In the genomic region with DNA sequence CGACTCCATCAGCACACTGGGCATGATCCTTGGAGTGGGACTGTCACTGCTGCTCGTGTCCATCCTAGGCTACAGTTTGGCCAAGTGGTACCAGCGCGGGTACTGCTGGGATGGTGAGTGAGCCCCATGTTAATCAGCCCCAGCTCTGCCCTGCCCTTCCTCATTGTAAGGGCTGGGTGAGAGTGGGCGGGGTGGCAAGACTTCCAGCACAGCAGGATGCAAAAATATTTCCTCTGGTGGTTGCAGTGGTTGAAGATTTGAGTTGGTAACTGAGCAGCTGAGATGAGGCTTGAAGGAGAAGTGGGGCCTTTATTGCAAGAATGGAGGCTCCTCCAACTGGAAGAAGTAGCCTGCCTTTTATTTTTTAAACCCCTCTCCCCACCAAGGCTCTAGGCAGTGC, we compare ENCODE assay signal across 20 mouse cellular contexts. TPM values are rescaled to one million over a fixed set of nuclear protein-coding genes. Genes with fewer than 3 reads are reported as not detected.
DNase-seq lines count a peak whose midpoint lies in the region; ATAC-seq and TF ChIP-seq lines count a peak whose summit lies in the region.
"Had no signal": no experiment of that assay in that cellular context is flagged by ENCODE, and none has a peak within 500 bp of the region (broad histone marks: within the 10 kb centered on the region; RNA-seq: fewer than 3 reads in every experiment).

No protein-coding gene starts in this region.

- TF ChIP-seq POLR2A in spleen, adult 2 months (IDR thresholded peaks at IDR 0.05; ENCODE audit: low read depth, low read length): no peak

- ATAC-seq in CD4-positive, CD25-positive, alpha-beta regulatory T cell, adult 4 months: peak; percentile 73
- no peak for ATAC-seq in cerebellum, adult (ENCODE audit: insufficient number of reproducible peaks, low FRiP score, low TSS enrichment)
- no peak for ATAC-seq in midbrain, embryonic 11.5 days (ENCODE audit: low FRiP score)
- ATAC-seq: intestine, postnatal 0 days; liver, postnatal 0 days; midbrain, embryonic 15.5 days; Patski had no signal

- no peak overlapping the region for H3K4me3 ChIP-seq in spleen, adult 2 months (ENCODE audit: extremely low read depth, insufficient read depth, insufficient read length)
- H3K4me3 ChIP-seq in midbrain, embryonic 11.5 days (ENCODE audit: low read depth, low read length): no peak overlapping the region
- H3K4me3 ChIP-seq: heart, embryonic 12.5 days; hindbrain, embryonic 12.5 days; limb, embryonic 12.5 days; midbrain, embryonic 15.5 days; neural tube, embryonic 15.5 days had no signal

- DNase-seq in lung, postnatal 25 days (ENCODE audit: low spot score): peak; percentile 47
- DNase-seq in lung, adult 18-20 months: no peak
- peak; percentile 75 for DNase-seq in induced T-regulatory cell, adult 2 months (ENCODE audit: low read depth)
- peak; percentile 48 to 76 for DNase-seq in spleen, adult 2 months (ENCODE audit: low read depth in 1 of 2, low spot score in 2 of 2)
- no peak for DNase-seq in adrenal gland, postnatal 10 days
- no peak for DNase-seq in midbrain, embryonic 11.5 days (ENCODE audit: low spot score, missing footprints)
- DNase-seq: kidney, postnatal 4 days; liver, postnatal 0 days; thymus, adult 2 months had no signal

- H3K36me3 ChIP-seq in spleen, adult 2 months (ENCODE audit: control insufficient read depth, insufficient read depth, low read length): no peaks in the 10 kb centered on the region
- H3K36me3 ChIP-seq in midbrain, embryonic 11.5 days (ENCODE audit: control insufficient read depth, insufficient read depth, low read length): no peaks in the 10 kb centered on the region
- H3K36me3 ChIP-seq: heart, embryonic 12.5 days; hindbrain, embryonic 12.5 days; limb, embryonic 12.5 days; midbrain, embryonic 15.5 days; neural tube, embryonic 15.5 days had no signal

- H3K4me2 ChIP-seq in midbrain, embryonic 11.5 days: no peak overlapping the region
- H3K4me2 ChIP-seq: heart, embryonic 12.5 days; hindbrain, embryonic 12.5 days; limb, embryonic 12.5 days; midbrain, embryonic 15.5 days; neural tube, embryonic 15.5 days had no signal

- H3K27me3 ChIP-seq in spleen, adult 2 months (ENCODE audit: control insufficient read depth, insufficient read depth, low read length): no peaks in the 10 kb centered on the region
- H3K27me3 ChIP-seq in midbrain, embryonic 11.5 days (ENCODE audit: control insufficient read depth, insufficient read depth, low read length): no peaks in the 10 kb centered on the region
- H3K27me3 ChIP-seq: heart, embryonic 12.5 days; hindbrain, embryonic 12.5 days; limb, embryonic 12.5 days; midbrain, embryonic 15.5 days; neural tube, embryonic 15.5 days had no signal

- H3K9me3 ChIP-seq in midbrain, embryonic 11.5 days (ENCODE audit: control insufficient read depth, low read length): no peaks in the 10 kb centered on the region
- H3K9me3 ChIP-seq: heart, embryonic 12.5 days; hindbrain, embryonic 12.5 days; limb, embryonic 12.5 days; midbrain, embryonic 15.5 days; neural tube, embryonic 15.5 days had no signal

- H3K27ac ChIP-seq in spleen, adult 2 months (ENCODE audit: insufficient read depth, low read length): peak overlapping the region; percentile 90
- H3K27ac ChIP-seq in midbrain, embryonic 11.5 days (ENCODE audit: low read depth, low read length): no peak overlapping the region
- H3K27ac ChIP-seq: hindbrain, embryonic 12.5 days; limb, embryonic 12.5 days; midbrain, embryonic 15.5 days; neural tube, embryonic 15.5 days had no signal

- peaks cover 60% of the 10 kb centered on the region for H3K4me1 ChIP-seq in spleen, adult 2 months (ENCODE audit: control insufficient read depth, insufficient read depth, insufficient read length)
- H3K4me1 ChIP-seq in midbrain, embryonic 11.5 days (ENCODE audit: control insufficient read depth, insufficient read depth, low read length): no peaks in the 10 kb centered on the region
- H3K4me1 ChIP-seq: heart, embryonic 12.5 days; hindbrain, embryonic 12.5 days; limb, embryonic 12.5 days; midbrain, embryonic 15.5 days; neural tube, embryonic 15.5 days had no signal

- H3K9ac ChIP-seq in midbrain, embryonic 11.5 days (ENCODE audit: low read length): no peak overlapping the region
- H3K9ac ChIP-seq: heart, embryonic 12.5 days; hindbrain, embryonic 12.5 days; limb, embryonic 12.5 days; liver, postnatal 0 days; midbrain, embryonic 15.5 days; neural tube, embryonic 15.5 days had no signal

- TF ChIP-seq CTCF in spleen, adult 2 months (IDR thresholded peaks at IDR 0.05; ENCODE audit: extremely low read depth, insufficient read depth, insufficient read length, insufficient replicate concordance): no peak

- WGBS in spleen, adult 2 months: 17% methylated on average over 5 of the region's 5 CpGs
- WGBS in midbrain, embryonic 11.5 days: 82% methylated on average over 5 of the region's 5 CpGs

RNA-seq across cellular contexts. Expression of gene Il10ra, which starts 27.6 kb away (rescaled TPM):
- 10 to 100 TPM; 38.8 to 66.0 TPM for polyA plus RNA-seq in CD4-positive, CD25-positive, alpha-beta regulatory T cell, adult 4 months (2017; shearing (Covaris generic))
- polyA plus RNA-seq in spleen, adult 2 months (2012; rRNA removed): 60.6 and 65.1 TPM in 2 replicates
- total RNA-seq in adrenal gland, postnatal 10 days (2021): 1 to 10 TPM; 2.6 TPM
- 0.79 and 1.3 TPM in 2 replicates for polyA plus RNA-seq in midbrain, embryonic 11.5 days (2014; fragmentation: Nextera tagmentation; extraction: Ambion mirVana)
- polyA plus RNA-seq: Patski had no signal

RNA-seq across cellular contexts. Expression of gene Tmprss4, which starts 37.5 kb away (rescaled TPM):
- polyA plus RNA-seq in CD4-positive, CD25-positive, alpha-beta regulatory T cell, adult 4 months (2017; shearing (Covaris generic)): not detected
- polyA plus RNA-seq in spleen, adult 2 months (2012; rRNA removed): 0.33 and 0.52 TPM in 2 replicates
- not detected for total RNA-seq in adrenal gland, postnatal 10 days (2021)
- polyA plus RNA-seq in midbrain, embryonic 11.5 days (2014; fragmentation: Nextera tagmentation; extraction: Ambion mirVana): not detected in 2 replicates
- total RNA-seq: adrenal gland, adult 18-20 months had no signal
- polyA plus RNA-seq: forebrain, embryonic 11.5 days; heart, embryonic 12.5 days; limb, embryonic 12.5 days; liver, postnatal 0 days; midbrain, embryonic 15.5 days; neural tube, embryonic 15.5 days; Patski had no signal

RNA-seq across cellular contexts. Expression of gene BC049352, which starts 59.6 kb away (rescaled TPM):
- polyA plus RNA-seq in CD4-positive, CD25-positive, alpha-beta regulatory T cell, adult 4 months (2017; shearing (Covaris generic)): 1 to 10 TPM; 2.5 to 3.2 TPM
- polyA plus RNA-seq in spleen, adult 2 months (2012; rRNA removed): 0.37 and 0.45 TPM in 2 replicates
- total RNA-seq in adrenal gland, postnatal 10 days (2021): not detected
- polyA plus RNA-seq in midbrain, embryonic 11.5 days (2014; fragmentation: Nextera tagmentation; extraction: Ambion mirVana): not detected in 2 replicates
- polyA plus RNA-seq: forebrain, embryonic 11.5 days; heart, embryonic 12.5 days; hindbrain, embryonic 12.5 days; limb, embryonic 12.5 days; midbrain, embryonic 15.5 days; neural tube, embryonic 15.5 days; Patski had no signal

Comparison
In these comparisons a context has a peak if more than half of its experiments do, and no peak if none do; other contexts are left out.
1. DNase-seq: peak in lung, postnatal 25 days (single experiment), induced T-regulatory cell, adult 2 months (single experiment) and spleen, adult 2 months (2 of 2); none in lung, adult 18-20 months (0 of 2), adrenal gland, postnatal 10 days (single experiment) and midbrain, embryonic 11.5 days (single experiment).
2. RNA of gene Il10ra, which starts 27.6 kb away (polyA plus RNA-seq): 38.8 to 66.0 TPM in CD4-positive, CD25-positive, alpha-beta regulatory T cell, adult 4 months and 60.6 to 65.1 TPM in spleen, adult 2 months; 0.79 to 1.3 TPM in midbrain, embryonic 11.5 days; every median in the first group is over 10 times any median in the second.